Mouse (Mus musculus): ENCODE results near the gene Olfr478. TPM values are rescaled to one million over a fixed set of nuclear protein-coding genes. Genes with fewer than 3 reads are reported as not detected.
"Not testable (repeated sequence)": the region's sequence is repeated elsewhere in the genome, so short reads cannot be mapped to it uniquely, and the experiment has no call there.

Gene Olfr478
- total RNA-seq (2018; cell fraction: chromatin; rRNA removed): not detected
- not detected for total RNA-seq (2018; cell fraction: cytosol; rRNA removed)
- not detected for total RNA-seq (2018; cell fraction: nucleus; rRNA removed)
- not detected in 3 replicates for polyA plus RNA-seq (2018)

GRCm38 (mm10) chr7:108033889-108034288 lies at the start of gene Olfr478:
TSS of gene Olfr478 (minus strand) at chr7:108033989.
- Histone ChIP-seq H3K4me3 (ENCODE audit: inconsistent target) (no peak within 1 kb of the TSS), H3K27ac (no peak within 1 kb of the TSS), H3K36me3 (ENCODE audit: inconsistent target) (no peaks in the 10 kb centered on the region), H3K79me2 (ENCODE audit: inconsistent target) (no peaks in the 10 kb centered on the region)
- 82% methylated on average over 3 of the region's 3 CpGs for WGBS (ENCODE audit: missing documents)

DNA sequence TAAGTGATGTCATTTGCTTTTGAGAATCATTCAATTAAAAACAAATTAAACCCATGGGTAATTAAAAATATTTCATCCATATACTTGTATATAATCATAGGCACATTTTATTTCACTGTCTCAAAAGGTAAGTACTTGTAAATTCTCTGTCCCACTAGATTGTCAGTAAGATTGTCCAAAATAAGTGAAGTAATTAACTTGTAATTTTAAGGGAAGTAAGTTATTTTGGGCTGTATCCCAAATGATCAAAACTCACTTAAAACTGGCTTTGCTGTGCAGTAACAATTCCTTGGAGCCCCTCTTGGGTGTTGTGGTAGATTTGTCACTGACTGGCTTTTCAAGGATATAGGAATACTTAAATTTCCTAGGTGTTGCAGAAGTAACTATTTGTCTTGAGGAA lies 45.8 kb upstream of the Olfr478 start, which contains the start of gene Olfr481:
Gene Olfr481, plus strand, starts transcription at position 301 of the 400 bp plus-strand sequence.
- H3K36me3 ChIP-seq (ENCODE audit: inconsistent target): no peaks in the 10 kb centered on the region
- H3K27ac ChIP-seq: no peak within 1 kb of the TSS
- no peak within 1 kb of the TSS for H3K4me3 ChIP-seq (ENCODE audit: inconsistent target)
- no peaks in the 10 kb centered on the region for H3K79me2 ChIP-seq (ENCODE audit: inconsistent target)

- Histone ChIP-seq H3K4me3 (ENCODE audit: inconsistent target) (no peak within 1 kb of the TSS), H3K27ac (no peak within 1 kb of the TSS), H3K79me2 (ENCODE audit: inconsistent target) (no peaks in the 10 kb centered on the region), H3K36me3 (ENCODE audit: inconsistent target) (no peaks in the 10 kb centered on the region)
- 100% methylated on average over 1 of the region's 1 CpGs for WGBS (ENCODE audit: missing documents)
Observed at GRCm38 (mm10) chr7:108067246-108067645, 33.5 kb upstream of the Olfr478 start, which contains the start of gene Olfr480. TSS of gene Olfr480 (minus strand) at chr7:108067346.

- Histone ChIP-seq H3K4me3 (ENCODE audit: inconsistent target) (no peak within 1 kb of the TSS), H3K79me2 (ENCODE audit: inconsistent target) (no peaks in the 10 kb centered on the region), H3K36me3 (ENCODE audit: inconsistent target) (no peaks in the 10 kb centered on the region), H3K27ac (no peak within 1 kb of the TSS)
- WGBS (ENCODE audit: missing documents): 96% methylated on average over 2 of the region's 2 CpGs
Observed at GRCm38 (mm10) chr7:108050393-108050792, 16.6 kb upstream of the Olfr478 start, which contains the start of gene Olfr479. TSS of gene Olfr479 (plus strand) at chr7:108050693.

DNA sequence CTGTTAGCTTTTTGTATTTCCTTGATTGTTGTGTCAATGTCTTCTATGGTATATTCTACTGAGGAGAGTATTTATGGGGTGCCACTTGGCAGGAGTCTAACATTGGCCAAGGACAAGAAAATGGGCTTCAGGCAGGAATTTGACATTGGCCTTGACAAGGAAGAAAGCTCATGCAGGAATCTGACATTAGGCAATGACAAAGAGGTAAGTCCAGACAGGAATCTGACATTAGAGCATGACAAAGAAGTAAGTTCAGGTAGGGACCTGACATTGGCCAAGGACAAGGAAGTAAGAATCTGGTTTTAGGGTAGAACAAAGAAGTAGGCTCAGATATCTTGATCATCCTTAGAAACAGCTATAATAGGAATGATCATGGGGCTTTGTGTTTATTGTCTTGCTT lies 19.5 kb downstream of the Olfr478 start:
- not testable (repeated sequence) for H3K27ac ChIP-seq; H3K36me3 ChIP-seq (ENCODE audit: inconsistent target); H3K79me2 ChIP-seq (ENCODE audit: inconsistent target); H3K4me3 ChIP-seq (ENCODE audit: inconsistent target)

GRCm38 (mm10) chr7:107986393-107986792 lies 47.4 kb downstream of the Olfr478 start, which contains the start of gene Olfr477:
TSS of gene Olfr477 (plus strand) at chr7:107986693.
- Histone ChIP-seq H3K79me2 (ENCODE audit: inconsistent target) (no peaks in the 10 kb centered on the region), H3K4me3 (ENCODE audit: inconsistent target) (no peak within 1 kb of the TSS), H3K27ac (no peak within 1 kb of the TSS), H3K36me3 (ENCODE audit: inconsistent target) (no peaks in the 10 kb centered on the region)
- 74% methylated on average over 2 of the region's 2 CpGs for WGBS (ENCODE audit: missing documents)

Other genes with a start within 250 kb of the Olfr478 start
- gene Ovch2, start 232.8 kb downstream of the Olfr478 start, polyA plus RNA-seq (2018): not detected in 3 replicates
- not detected in 3 replicates for gene Olfr467, start 221.7 kb downstream of the Olfr478 start, polyA plus RNA-seq (2018)
- gene Olfr469, start 208.4 kb downstream of the Olfr478 start, polyA plus RNA-seq (2018): not detected in 3 replicates
- not detected in 3 replicates for gene Olfr470, start 186.5 kb downstream of the Olfr478 start, polyA plus RNA-seq (2018)
- gene Olfr472, start 136.1 kb downstream of the Olfr478 start, polyA plus RNA-seq (2018): not detected in 3 replicates
- gene Olfr473, start 103.5 kb downstream of the Olfr478 start, polyA plus RNA-seq (2018): not detected in 3 replicates
- not detected in 3 replicates for gene Olfr474, start 79.3 kb downstream of the Olfr478 start, polyA plus RNA-seq (2018)
- gene Olfr476, start 69.2 kb downstream of the Olfr478 start, polyA plus RNA-seq (2018): not detected in 3 replicates
- gene Olfr477, start 47.3 kb downstream of the Olfr478 start, polyA plus RNA-seq (2018): not detected in 3 replicates
- not detected in 3 replicates for gene Olfr479, start 16.7 kb upstream of the Olfr478 start, polyA plus RNA-seq (2018)
- gene Olfr480, start 33.4 kb upstream of the Olfr478 start, polyA plus RNA-seq (2018): not detected in 3 replicates
- not detected in 3 replicates for gene Olfr481, start 45.9 kb upstream of the Olfr478 start, polyA plus RNA-seq (2018)
- gene Olfr482, start 63.6 kb upstream of the Olfr478 start, polyA plus RNA-seq (2018): 0.11 TPM in 1 of 3 replicates, not detected in the others
- not detected in 3 replicates for gene Olfr483, start 66.9 kb upstream of the Olfr478 start, polyA plus RNA-seq (2018)
- not detected in 3 replicates for gene Olfr484, start 93.5 kb upstream of the Olfr478 start, polyA plus RNA-seq (2018)
- gene Olfr485, start 125.9 kb upstream of the Olfr478 start, polyA plus RNA-seq (2018): not detected in 3 replicates
- not detected in 3 replicates for gene Olfr486, start 138.8 kb upstream of the Olfr478 start, polyA plus RNA-seq (2018)
- gene Olfr487, start 180.6 kb upstream of the Olfr478 start, polyA plus RNA-seq (2018): not detected in 3 replicates
- not detected in 3 replicates for gene Olfr488, start 224.4 kb upstream of the Olfr478 start, polyA plus RNA-seq (2018)